Mouse (Mus musculus) adrenal gland, adult 2 months (tissue): ENCODE measurements at regions not wholly inside any gene's neighbourhood (a gene's known extent, or its start where the extent isn't known, plus 50 kb on each side); places are given as distances from the start of the nearest gene placed in this dataset.

Source experiments
- DNase-seq: peaks from one replicate; pipeline ENCODE4 v3.0.0; 2021

GRCm38 (mm10) chr2:51238131-51238931 lies 89.4 kb upstream of the Rnd3 start:
- DNase-seq = no peak

GRCm38 (mm10) chr2:51237451-51237850 lies 88.5 kb upstream of the Rnd3 start:
- DNase-seq = no peak

- DNase-seq = no peak
These were observed 87.9 kb upstream of the Rnd3 start for GRCm38 (mm10) chr2:51236852-51237251.

DNA sequence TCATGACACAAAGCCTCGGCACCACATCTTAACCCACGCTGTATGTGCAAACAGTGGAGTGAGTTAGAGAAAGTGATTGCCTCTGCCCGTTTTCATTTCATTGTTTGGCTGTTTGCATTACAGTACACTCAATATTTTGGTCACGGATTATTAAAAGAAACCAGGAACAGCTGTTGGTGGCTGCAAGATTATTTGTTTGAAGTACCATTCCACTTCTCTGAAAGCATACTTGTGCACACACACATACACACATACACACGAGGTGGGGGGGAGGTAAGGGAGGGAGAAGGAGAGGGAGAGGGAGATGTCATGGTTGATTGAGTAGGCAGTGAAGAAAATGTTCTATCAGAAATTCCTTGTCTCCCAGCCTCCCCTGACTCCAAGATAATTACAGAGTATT lies 85.5 kb upstream of the Rnd3 start:
- DNase-seq = no peak

DNA sequence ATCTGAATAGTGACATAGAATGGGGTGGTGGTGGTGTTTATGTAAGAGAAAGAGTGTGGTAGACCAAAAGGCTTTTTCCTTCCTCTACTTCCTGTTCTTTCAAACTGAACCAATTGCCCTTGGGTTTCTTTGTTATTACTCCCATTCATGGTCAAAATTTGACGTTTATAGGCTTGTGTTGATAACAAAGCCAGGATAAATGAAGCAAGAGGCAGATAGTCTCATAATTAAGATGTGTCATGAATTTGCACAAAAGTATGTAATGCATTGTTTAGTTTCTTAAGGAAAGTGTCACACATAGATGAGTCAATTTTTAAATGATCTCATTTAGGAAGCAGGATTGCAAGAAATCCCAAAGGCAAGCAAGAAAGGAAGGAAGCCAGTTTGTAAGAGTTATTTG lies 73.9 kb upstream of the Rnd3 start:
- DNase-seq = no peak

GRCm38 (mm10) chr2:51219714-51220113 lies 70.8 kb upstream of the Rnd3 start:
- DNase-seq = no peak

DNA sequence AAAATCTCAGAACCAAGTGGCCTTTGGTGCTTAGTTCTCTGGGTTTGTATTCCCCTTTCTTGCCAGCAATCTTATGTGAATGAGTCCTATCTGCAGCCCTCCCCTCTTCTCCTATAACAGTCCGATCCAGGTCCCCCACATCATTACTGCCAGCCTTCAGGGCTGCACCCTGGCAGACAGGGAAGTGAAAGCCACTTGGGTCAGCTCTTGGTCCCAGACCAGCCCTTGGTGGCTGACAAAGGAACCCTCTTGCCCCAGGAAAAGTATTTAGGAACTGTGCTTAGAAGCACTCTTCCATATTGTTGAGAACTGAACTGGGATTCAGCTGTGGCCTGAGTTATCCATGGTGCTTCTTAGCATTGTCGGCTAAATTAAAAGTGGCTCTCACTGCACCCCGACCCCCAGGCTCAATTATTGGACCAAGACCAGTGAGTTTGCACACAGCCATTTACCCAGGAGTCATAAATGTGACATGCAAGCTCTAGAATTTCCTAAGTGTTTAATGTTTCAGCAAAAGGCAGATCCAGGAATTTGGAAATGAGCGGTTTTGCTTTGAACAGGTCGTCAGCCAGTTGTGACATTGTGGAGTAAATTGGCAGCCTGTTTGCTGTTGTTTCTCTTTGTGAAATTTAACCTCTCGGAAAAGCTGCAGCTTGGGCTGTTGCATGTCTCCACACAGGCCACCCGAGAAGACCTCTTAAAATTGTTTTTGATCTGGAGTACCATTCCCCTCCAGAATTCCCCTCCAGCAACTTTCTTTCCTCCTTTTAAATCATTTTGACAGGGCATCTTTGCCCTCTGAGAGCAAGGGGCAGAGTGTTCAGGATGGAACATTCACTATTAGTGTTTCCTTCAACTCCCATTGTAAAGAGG lies 58.5 kb upstream of the Rnd3 start:
- DNase-seq = no peak

GRCm38 (mm10) chr2:51206332-51206731 lies 57.4 kb upstream of the Rnd3 start:
- no peak for DNase-seq
